ENCODE assay signal across 10 mouse cellular contexts in the genomic region with DNA sequence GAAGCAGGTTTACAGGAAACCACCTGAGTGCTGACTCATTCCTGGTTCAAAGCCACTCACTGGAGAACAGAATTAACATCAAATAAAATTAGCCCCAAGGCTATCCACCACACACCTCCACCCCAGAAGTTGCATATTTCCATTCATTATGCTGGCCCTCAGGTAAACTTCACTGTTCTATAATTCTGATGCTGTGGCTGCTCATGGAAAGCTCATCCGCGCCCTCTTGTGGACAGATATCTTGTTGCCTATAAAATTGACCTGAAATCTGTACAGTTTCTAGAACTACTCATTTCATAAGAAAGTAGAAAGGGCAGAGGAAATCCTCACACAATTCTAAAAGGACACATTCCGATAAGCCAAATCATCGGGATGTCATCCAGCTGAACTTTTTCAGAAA. TPM values are rescaled to one million over a fixed set of nuclear protein-coding genes. Genes with fewer than 3 reads are reported as not detected.
DNase-seq lines count a peak whose midpoint lies in the region; ATAC-seq lines count a peak whose summit lies in the region.
"Had no signal": no experiment of that assay in that cellular context is flagged by ENCODE, and none has a peak within 500 bp of the region (broad histone marks: within the 10 kb centered on the region; RNA-seq: fewer than 3 reads in every experiment).

No protein-coding gene starts in this region.

- H3K4me1 ChIP-seq in kidney, embryonic 15.5 days, result no peaks in the 10 kb centered on the region
- H3K4me1 ChIP-seq in hindbrain, embryonic 13.5 days (replicated peaks), result no peaks in the 10 kb centered on the region
- H3K4me1 ChIP-seq: embryonic facial prominence, embryonic 12.5 days; lung, embryonic 15.5 days had no signal

- H3K4me2 ChIP-seq in kidney, embryonic 15.5 days, result no peak overlapping the region
- H3K4me2 ChIP-seq in hindbrain, embryonic 13.5 days, result no peak overlapping the region
- H3K4me2 ChIP-seq: embryonic facial prominence, embryonic 12.5 days; lung, embryonic 15.5 days had no signal

- H3K4me3 ChIP-seq in kidney, embryonic 15.5 days (replicated peaks), result no peak overlapping the region
- no peak overlapping the region for H3K4me3 ChIP-seq in hindbrain, embryonic 13.5 days
- H3K4me3 ChIP-seq: embryonic facial prominence, embryonic 12.5 days; lung, embryonic 15.5 days had no signal

- H3K27ac ChIP-seq in kidney, embryonic 15.5 days, result no peak overlapping the region
- H3K27ac ChIP-seq in hindbrain, embryonic 13.5 days, result no peak overlapping the region
- H3K27ac ChIP-seq: embryonic facial prominence, embryonic 12.5 days; lung, embryonic 15.5 days had no signal

- DNase-seq in kidney, adult 18-20 months, result peak; percentile 74
- DNase-seq in T-cell, adult 2 months (ENCODE audit: low spot score), result peak; percentile 70
- DNase-seq in cerebellum, postnatal 36 days, result peak; percentile 56 to 75
- peak; percentile 81 to 85 for DNase-seq in left cerebral cortex, postnatal 14 days (ENCODE audit: low spot score in 2 of 2)
- DNase-seq in ovary, postnatal 14 days (ENCODE audit: low spot score), result peak; percentile 62
- peak; percentile 54 to 59 for DNase-seq in thymus, postnatal 36 days

- H3K9me3 ChIP-seq in kidney, embryonic 15.5 days (replicated peaks), result no peaks in the 10 kb centered on the region
- peaks cover 2% of the 10 kb centered on the region; the same call in 1 of the 2 replicates for H3K9me3 ChIP-seq in hindbrain, embryonic 13.5 days
- H3K9me3 ChIP-seq: embryonic facial prominence, embryonic 12.5 days; lung, embryonic 15.5 days had no signal

- H3K36me3 ChIP-seq in kidney, embryonic 15.5 days, result no peaks in the 10 kb centered on the region
- H3K36me3 ChIP-seq in hindbrain, embryonic 13.5 days, result no peaks in the 10 kb centered on the region
- H3K36me3 ChIP-seq: embryonic facial prominence, embryonic 12.5 days; lung, embryonic 15.5 days had no signal

- H3K27me3 ChIP-seq in kidney, embryonic 15.5 days, result no peaks in the 10 kb centered on the region
- H3K27me3 ChIP-seq in hindbrain, embryonic 13.5 days, result no peaks in the 10 kb centered on the region
- H3K27me3 ChIP-seq: embryonic facial prominence, embryonic 12.5 days; lung, embryonic 15.5 days had no signal

- ATAC-seq in kidney, embryonic 15.5 days (replicated peaks; ENCODE audit: low FRiP score), result no peak
- ATAC-seq in hindbrain, embryonic 13.5 days (ENCODE audit: low FRiP score), result 0 out of 2 replicates have a peak, but pooled peaks have one; percentile 24

- intact Hi-C loops in left cerebral cortex, postnatal 14 days (cut with DNase I), result loop anchor here (5.0 kb wide), 2 partner anchors 103 to 397 kb away; no protein-coding TSS in a partner anchor

- no peak overlapping the region for H3K9ac ChIP-seq in kidney, embryonic 15.5 days
- H3K9ac ChIP-seq in hindbrain, embryonic 13.5 days, result no peak overlapping the region
- H3K9ac ChIP-seq: embryonic facial prominence, embryonic 12.5 days; lung, embryonic 15.5 days had no signal

- WGBS in kidney, embryonic 15.5 days, result 25% methylated on average over 4 of the region's 4 CpGs
- WGBS in hindbrain, embryonic 13.5 days, result 22% methylated on average over 4 of the region's 4 CpGs

RNA-seq across cellular contexts. Expression of a gene that starts 6.4 kb away (rescaled TPM):
- 348 and 369 TPM in 2 replicates for polyA plus RNA-seq in kidney, embryonic 15.5 days (2015; fragmentation: Nextera tagmentation; extraction: Ambion mirVana)
- polyA plus RNA-seq in hindbrain, embryonic 13.5 days (2015; fragmentation: Nextera tagmentation; extraction: Ambion mirVana), result 313 and 323 TPM in 2 replicates
- 100 to 1,000 TPM; 207 to 219 TPM for total RNA-seq in left cerebral cortex, postnatal 14 days (2021)

RNA-seq across cellular contexts. Expression of a gene that starts 15.9 kb away (rescaled TPM):
- 46.7 and 47.7 TPM in 2 replicates for polyA plus RNA-seq in kidney, embryonic 15.5 days (2015; fragmentation: Nextera tagmentation; extraction: Ambion mirVana)
- 33.7 and 35.1 TPM in 2 replicates for polyA plus RNA-seq in hindbrain, embryonic 13.5 days (2015; fragmentation: Nextera tagmentation; extraction: Ambion mirVana)
- 10 to 100 TPM; 16.6 to 18.5 TPM for total RNA-seq in left cerebral cortex, postnatal 14 days (2021)

RNA-seq across cellular contexts. Expression of a gene that starts 16.2 kb away (rescaled TPM):
- 40.1 and 40.4 TPM in 2 replicates for polyA plus RNA-seq in kidney, embryonic 15.5 days (2015; fragmentation: Nextera tagmentation; extraction: Ambion mirVana)
- 16.7 and 17.2 TPM in 2 replicates for polyA plus RNA-seq in hindbrain, embryonic 13.5 days (2015; fragmentation: Nextera tagmentation; extraction: Ambion mirVana)
- total RNA-seq in left cerebral cortex, postnatal 14 days (2021), result 10 to 100 TPM; 10.5 to 11.6 TPM

RNA-seq across cellular contexts. Expression of a gene that starts 46.0 kb away (rescaled TPM):
- 8.2 and 11.4 TPM in 2 replicates for polyA plus RNA-seq in kidney, embryonic 15.5 days (2015; fragmentation: Nextera tagmentation; extraction: Ambion mirVana)
- polyA plus RNA-seq in hindbrain, embryonic 13.5 days (2015; fragmentation: Nextera tagmentation; extraction: Ambion mirVana), result 3.5 and 4.3 TPM in 2 replicates
- total RNA-seq in left cerebral cortex, postnatal 14 days (2021), result 1 to 10 TPM; 3.1 to 5.1 TPM
